Mouse (Mus musculus) kidney, embryonic 14.5 days (tissue): ENCODE data around the gene Rps27l. TPM values are rescaled to one million over a fixed set of nuclear protein-coding genes. Genes with fewer than 3 reads are reported as not detected.
A peak's percentile ranks its signal among the peaks of the same experiment; 100 is the strongest.

Experiments used
- ATAC-seq: fragments of 200-750 bp; cut with Nextera tagmentation; 2 replicates; pipeline ENCODE4 v1.8.0; 2017; ENCODE audit warnings: moderate number of reproducible peaks, mild to moderate bottlenecking, moderate TSS enrichment, moderate library complexity; ENCODE audit not compliant: low FRiP score, low TSS enrichment
- H3K27ac ChIP-seq: fragments of 300-500 bp; sonication (generic); 2 replicates; pipeline ENCODE4 v1.5.1; 2014; ENCODE audit warnings: low read depth, mild to moderate bottlenecking, low read length, moderate library complexity, mixed read lengths
- H3K27me3 ChIP-seq: fragments of 300-500 bp; sonication (generic); 2 replicates; pipeline ENCODE4 v1.6.1; 2014; ENCODE audit warnings: mild to moderate bottlenecking, low read length; ENCODE audit not compliant: control insufficient read depth, insufficient read depth
- H3K36me3 ChIP-seq: fragments of 300-500 bp; sonication (generic); 2 replicates; pipeline ENCODE4 v1.6.1; 2014; ENCODE audit warnings: low read length, mixed read lengths; ENCODE audit not compliant: control insufficient read depth, insufficient read depth
- H3K4me1 ChIP-seq: fragments of 300-500 bp; sonication (generic); 2 replicates; pipeline ENCODE4 v1.6.1; 2014; ENCODE audit warnings: low read length, mixed read lengths; ENCODE audit not compliant: control insufficient read depth, insufficient read depth
- H3K4me2 ChIP-seq: fragments of 300-500 bp; sonication (generic); replicated peaks from 2 replicates; pipeline ENCODE4 v1.6.1; 2014; ENCODE audit warnings: low read depth, mild to moderate bottlenecking, low read length
- H3K4me3 ChIP-seq: fragments of 300-500 bp; sonication (generic); 2 replicates; pipeline ENCODE4 v1.5.1; 2014; ENCODE audit warnings: mild to moderate bottlenecking, low read length
- H3K9ac ChIP-seq: fragments of 300-500 bp; sonication (generic); 2 replicates; pipeline ENCODE4 v1.6.1; 2014; ENCODE audit warnings: low read depth, mild to moderate bottlenecking, low read length, moderate library complexity
- H3K9me3 ChIP-seq: fragments of 300-500 bp; sonication (generic); 2 replicates; pipeline ENCODE4 v1.6.1; 2016; ENCODE audit warnings: low read length; ENCODE audit not compliant: control insufficient read depth
- WGBS: fragments of 180-500 bp; shearing (Covaris S2); extraction: QIAGEN DNeasy Blood & Tissue Kit; methylation state at CpG from one replicate; pipeline ENCODE4 v1.1.7; 2014; 5-methylcytosine and 5-hydroxymethylcytosine counted together
- polyA plus RNA-seq: library from polyadenylated mRNA; unstranded; fragments of >200 nt; fragmentation: Nextera tagmentation; extraction: Ambion mirVana; gene quantifications from 2 replicates; pipeline ENCODE4 v1.2.1, GENCODE M21; 2014

Gene Rps27l
- polyA plus RNA-seq, 1 experiment from 2014 or later, result 724 TPM

- H3K27me3 ChIP-seq, result no peaks in the 10 kb centered on the region
- WGBS, result 86% methylated on average over 7 of the region's 7 CpGs
- H3K9ac ChIP-seq, result no peak overlapping the region
- no peaks in the 10 kb centered on the region for H3K36me3 ChIP-seq
- H3K4me1 ChIP-seq, result peaks cover 9% of the 10 kb centered on the region
- H3K4me2 ChIP-seq, result no peak overlapping the region
- no peak for ATAC-seq
- no peak overlapping the region for H3K27ac ChIP-seq
- H3K4me3 ChIP-seq, result no peak overlapping the region
- H3K9me3 ChIP-seq, result no peaks in the 10 kb centered on the region
Observed at GRCm38 (mm10) chr9:66985377-66985776, 39.5 kb downstream of the Rps27l start.

- no peaks in the 10 kb centered on the region for H3K36me3 ChIP-seq
- no peak overlapping the region for H3K4me3 ChIP-seq
- peak overlapping the region; percentile 93 for H3K27ac ChIP-seq
- peak; percentile 45 for ATAC-seq
- 56% methylated on average over 11 of the region's 11 CpGs for WGBS
- no peak overlapping the region for H3K4me2 ChIP-seq
- no peak overlapping the region for H3K9ac ChIP-seq
- H3K9me3 ChIP-seq, result no peaks in the 10 kb centered on the region
- no peaks in the 10 kb centered on the region for H3K27me3 ChIP-seq
- H3K4me1 ChIP-seq, result peaks cover 9% of the 10 kb centered on the region
Observed at GRCm38 (mm10) chr9:66988198-66988887, 42.5 kb downstream of the Rps27l start.

- Histone ChIP-seq H3K4me1 (peaks cover 9% of the 10 kb centered on the region), H3K4me2 (no peak overlapping the region), H3K36me3 (no peaks in the 10 kb centered on the region), H3K9ac (no peak overlapping the region), H3K4me3 (no peak overlapping the region), H3K27ac (peak overlapping the region; percentile 93), H3K9me3 (no peaks in the 10 kb centered on the region), H3K27me3 (no peaks in the 10 kb centered on the region)
- WGBS, result 35% methylated on average over 6 of the region's 6 CpGs
- peak; percentile 60 for ATAC-seq
Observed at GRCm38 (mm10) chr9:66988888-66989414, 43.1 kb downstream of the Rps27l start.

GRCm38 (mm10) chr9:66989581-66989980 is 43.7 kb downstream of the Rps27l start:
- Histone ChIP-seq H3K4me3 (no peak overlapping the region), H3K36me3 (no peaks in the 10 kb centered on the region), H3K27ac (peak overlapping the region; percentile 93), H3K4me2 (no peak overlapping the region), H3K4me1 (peaks cover 9% of the 10 kb centered on the region), H3K27me3 (no peaks in the 10 kb centered on the region), H3K9ac (no peak overlapping the region), H3K9me3 (no peaks in the 10 kb centered on the region)
- 66% methylated on average over 6 of the region's 6 CpGs for WGBS
- ATAC-seq, result no peak

GRCm38 (mm10) chr9:66990046-66990445 is 44.2 kb downstream of the Rps27l start:
- no peak overlapping the region for H3K4me2 ChIP-seq
- H3K27ac ChIP-seq, result no peak overlapping the region
- H3K9me3 ChIP-seq, result no peaks in the 10 kb centered on the region
- no peaks in the 10 kb centered on the region for H3K36me3 ChIP-seq
- H3K9ac ChIP-seq, result no peak overlapping the region
- H3K4me3 ChIP-seq, result no peak overlapping the region
- peaks cover 9% of the 10 kb centered on the region for H3K4me1 ChIP-seq
- 87% methylated on average over 5 of the region's 5 CpGs for WGBS
- no peaks in the 10 kb centered on the region for H3K27me3 ChIP-seq
- no peak for ATAC-seq

- H3K4me1 ChIP-seq, result peaks cover 9% of the 10 kb centered on the region
- H3K4me3 ChIP-seq, result no peak overlapping the region
- no peak overlapping the region for H3K9ac ChIP-seq
- WGBS, result 67% methylated on average over 9 of the region's 9 CpGs
- H3K4me2 ChIP-seq, result no peak overlapping the region
- ATAC-seq, result no peak
- H3K27ac ChIP-seq, result no peak overlapping the region
- H3K36me3 ChIP-seq, result no peaks in the 10 kb centered on the region
- no peaks in the 10 kb centered on the region for H3K9me3 ChIP-seq
- no peaks in the 10 kb centered on the region for H3K27me3 ChIP-seq
Observed at GRCm38 (mm10) chr9:66991021-66991749, 45.3 kb downstream of the Rps27l start.

GRCm38 (mm10) chr9:66991750-66992410 is 46.0 kb downstream of the Rps27l start:
- Histone ChIP-seq H3K36me3 (no peaks in the 10 kb centered on the region), H3K4me2 (no peak overlapping the region), H3K9ac (no peak overlapping the region; the same call in 1 of the 2 replicates), H3K27ac (no peak overlapping the region), H3K4me3 (no peak overlapping the region), H3K9me3 (no peaks in the 10 kb centered on the region), H3K27me3 (no peaks in the 10 kb centered on the region), H3K4me1 (peaks cover 9% of the 10 kb centered on the region)
- WGBS, result 82% methylated on average over 8 of the region's 8 CpGs
- no peak for ATAC-seq
